Mouse (Mus musculus) bone marrow, adult 2 months (tissue): Measurements from ENCODE around the gene Extl2. TPM values are rescaled to one million over a fixed set of nuclear protein-coding genes. Genes with fewer than 3 reads are reported as not detected.
A peak's percentile ranks its signal among the peaks of the same experiment; 100 is the strongest.

Experiments
- H3K27ac ChIP-seq: fragments of 200-500 bp; 2 replicates; pipeline ENCODE4 v1.5.1; 2012; ENCODE audit warnings: low read depth, mild to moderate bottlenecking, control low read depth, inconsistent platforms, low read length; ENCODE audit not compliant: control insufficient read depth, poor library complexity, insufficient read depth
- H3K4me1 ChIP-seq: fragments of 200-500 bp; 2 replicates; pipeline ENCODE4 v1.6.1; 2011; ENCODE audit warnings: low read length; ENCODE audit not compliant: control insufficient read depth, insufficient read depth
- H3K4me3 ChIP-seq: fragments of 200-500 bp; replicated peaks from 2 replicates; pipeline ENCODE3; 2011; ENCODE audit warnings: mild to moderate bottlenecking, low read depth, low read length, control low read depth; ENCODE audit not compliant: control insufficient read depth
- CTCF ChIP-seq: fragments of 200-500 bp; IDR thresholded peaks from 2 replicates; pipeline ENCODE4 v1.5.1; 2011; ENCODE audit warnings: low read length, control low read depth; ENCODE audit not compliant: control insufficient read depth, insufficient read depth
- POLR2A ChIP-seq: fragments of 200-500 bp; IDR thresholded peaks from 2 replicates; pipeline ENCODE4 v1.6.1; 2011; ENCODE audit warnings: low read depth, mild to moderate bottlenecking, control low read depth, low read length, borderline replicate concordance; ENCODE audit not compliant: control insufficient read depth
- WGBS: fragments of 180-500 bp; shearing (Covaris S2); methylation state at CpG from one replicate; pipeline ENCODE4 v1.1.7; 2018; 5-methylcytosine and 5-hydroxymethylcytosine counted together
- polyA plus RNA-seq: library from polyadenylated mRNA; stranded (reverse); fragments of >200 nt; gene quantifications from 2 replicates; pipeline ENCODE4 v1.2.4, GENCODE M21; 2011; ENCODE audit warnings: low replicate concordance; ENCODE audit not compliant: missing spikeins, insufficient read depth, insufficient read length

Extl2 gene
- polyA plus RNA-seq, 1 experiment = 1.8 TPM

DNA sequence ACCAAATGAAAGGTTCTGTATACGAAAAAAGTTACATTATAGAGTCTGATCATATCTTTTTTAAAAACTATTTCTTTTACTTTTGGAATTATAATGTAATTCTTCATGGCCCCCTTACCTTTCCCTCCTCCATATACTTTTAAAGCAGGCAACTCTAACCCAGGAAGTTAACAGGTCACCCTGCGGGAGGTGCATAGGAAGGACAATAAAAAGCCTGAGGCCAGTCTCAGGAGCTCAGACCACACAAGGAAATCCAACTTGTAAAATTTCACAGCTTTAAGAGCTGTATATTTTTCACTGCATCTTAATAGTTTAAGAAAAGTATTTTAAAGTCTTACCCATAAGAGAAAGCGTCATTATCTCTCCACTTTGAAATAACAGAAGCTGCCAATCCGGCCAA, 14.7 kb upstream of the Extl2 start:
- H3K27ac ChIP-seq = no peak overlapping the region
- TF ChIP-seq POLR2A = no peak
- TF ChIP-seq CTCF = no peak
- no peaks in the 10 kb centered on the region; the same call in 1 of the 2 replicates for H3K4me1 ChIP-seq
- no peak overlapping the region for H3K4me3 ChIP-seq
- WGBS = 64% methylated on average over 4 of the region's 4 CpGs

DNA sequence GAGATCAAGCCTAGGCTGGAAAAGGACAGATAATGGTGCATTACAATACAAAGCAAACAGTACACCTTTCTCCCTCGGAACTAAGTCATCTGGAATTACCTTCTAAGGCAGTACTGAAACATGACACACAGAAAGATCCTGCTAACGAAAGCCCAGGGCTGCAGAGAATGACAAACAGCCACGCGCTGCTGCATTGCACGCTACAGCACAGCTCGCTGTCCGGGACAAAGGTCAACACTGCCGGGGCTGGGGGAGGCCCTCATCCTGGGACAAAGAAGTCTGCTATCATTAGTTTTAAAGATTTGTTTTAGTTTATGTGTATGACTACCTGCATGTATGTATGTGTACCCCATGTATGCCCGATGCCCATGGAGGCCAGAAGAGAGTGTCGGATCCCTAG, 14.2 kb upstream of the Extl2 start:
- Histone ChIP-seq H3K27ac (no peak overlapping the region), H3K4me3 (no peak overlapping the region), H3K4me1 (no peaks in the 10 kb centered on the region; the same call in 1 of the 2 replicates)
- no peak for TF ChIP-seq POLR2A
- TF ChIP-seq CTCF = no peak
- WGBS = 94% methylated on average over 10 of the region's 10 CpGs

DNA sequence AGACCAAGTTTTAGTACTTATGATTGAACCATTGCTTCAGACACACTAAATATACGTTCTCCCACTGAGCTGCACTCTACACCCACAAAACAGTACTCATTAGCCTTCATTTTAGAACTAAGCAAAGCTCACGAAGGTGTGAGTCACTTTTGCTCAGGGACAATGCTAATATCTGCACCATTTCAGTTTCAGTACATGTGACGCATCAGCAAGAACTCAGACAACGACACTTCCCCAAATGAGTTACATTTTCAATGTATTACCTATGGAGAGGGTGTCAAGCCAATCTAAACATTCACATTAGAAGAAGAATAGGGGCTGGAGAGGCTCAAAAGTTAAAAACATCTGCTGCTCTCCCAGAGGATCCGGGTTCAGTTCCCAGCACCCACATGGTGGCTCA, 10.3 kb upstream of the Extl2 start:
- WGBS = 77% methylated on average over 5 of the region's 5 CpGs
- no peak overlapping the region for H3K27ac ChIP-seq
- TF ChIP-seq POLR2A (no peak), CTCF (no peak)

DNA sequence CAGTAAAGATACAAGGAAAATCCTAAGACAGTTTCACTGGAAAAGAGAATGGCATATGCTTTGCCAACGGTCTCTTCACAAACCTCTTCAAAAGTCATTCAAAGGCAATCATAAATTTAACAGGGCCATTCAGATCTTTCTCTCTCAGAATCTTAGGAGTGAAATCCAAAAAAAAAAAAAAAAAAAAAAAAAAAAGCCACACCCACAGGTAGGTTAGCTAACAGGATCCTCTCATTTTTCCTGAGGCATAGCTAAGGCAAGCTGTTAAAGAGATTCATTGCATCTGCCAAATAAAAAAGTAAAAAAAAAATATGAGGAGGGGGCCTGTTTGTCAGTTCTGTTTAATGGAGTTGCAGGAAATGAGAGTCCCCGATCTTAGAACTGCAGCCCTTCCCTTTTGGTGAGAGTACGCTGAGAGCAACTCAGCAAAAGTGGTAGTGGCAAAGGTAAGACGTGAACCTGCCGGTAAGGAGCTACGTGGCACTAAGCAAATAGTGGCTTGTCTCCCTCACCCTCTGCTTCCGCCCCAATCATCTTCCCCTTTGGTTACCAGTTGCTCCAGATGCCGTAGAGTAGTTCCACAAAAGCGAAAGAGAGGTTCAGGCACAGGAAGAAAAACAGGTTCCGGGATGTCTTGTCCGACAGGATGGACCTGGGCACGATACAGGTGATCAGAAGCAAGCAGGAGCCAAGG, 831 bp upstream of the Extl2 start:
- no peaks in the 10 kb centered on the region; the same call in 1 of the 2 replicates for H3K4me1 ChIP-seq
- peak overlapping the region; percentile 82 for H3K4me3 ChIP-seq
- WGBS = 4% methylated on average over 12 of the region's 12 CpGs

More for the DNA sequence above, 10.3 kb upstream of the Extl2 start:
- Histone ChIP-seq H3K4me3 (no peak overlapping the region), H3K4me1 (no peaks in the 10 kb centered on the region; the same call in 1 of the 2 replicates)

DNA sequence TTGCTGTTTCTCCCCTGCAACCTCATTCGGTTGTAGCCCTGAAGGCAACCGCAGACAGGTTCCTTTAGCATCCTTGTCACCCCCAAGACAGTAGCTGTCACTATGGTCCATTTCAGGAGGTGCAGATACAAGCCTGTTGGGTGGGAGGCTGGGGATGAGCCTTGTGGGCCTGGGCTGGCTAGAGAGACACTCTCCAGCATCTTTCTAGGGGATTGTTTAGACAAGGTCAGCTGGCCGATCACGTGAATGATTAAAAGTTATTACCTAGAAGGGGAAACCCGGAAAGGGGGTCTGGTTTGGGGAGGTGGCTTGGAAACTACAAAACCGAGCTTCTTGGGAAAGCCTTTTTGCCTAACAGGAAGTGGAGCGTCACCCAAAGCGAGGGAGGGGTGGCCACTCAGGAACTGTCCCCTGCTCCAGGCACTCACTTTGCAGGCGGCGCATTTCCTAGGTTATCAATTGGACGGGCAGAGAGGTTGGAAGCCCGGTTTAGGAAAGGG, 729 bp downstream of the Extl2 start:
- under 1% methylated on average over 12 of the region's 12 CpGs for WGBS
- H3K4me3 ChIP-seq = peak overlapping the region; percentile 82
- TF ChIP-seq POLR2A = no peak
- no peak for TF ChIP-seq CTCF
- no peaks in the 10 kb centered on the region; the same call in 1 of the 2 replicates for H3K4me1 ChIP-seq
- peak overlapping the region; percentile 82 for H3K27ac ChIP-seq

More for the DNA sequence above, 831 bp upstream of the Extl2 start:
- H3K27ac ChIP-seq = peak overlapping the region; percentile 48
- TF ChIP-seq CTCF = no peak
- no peak for TF ChIP-seq POLR2A

DNA sequence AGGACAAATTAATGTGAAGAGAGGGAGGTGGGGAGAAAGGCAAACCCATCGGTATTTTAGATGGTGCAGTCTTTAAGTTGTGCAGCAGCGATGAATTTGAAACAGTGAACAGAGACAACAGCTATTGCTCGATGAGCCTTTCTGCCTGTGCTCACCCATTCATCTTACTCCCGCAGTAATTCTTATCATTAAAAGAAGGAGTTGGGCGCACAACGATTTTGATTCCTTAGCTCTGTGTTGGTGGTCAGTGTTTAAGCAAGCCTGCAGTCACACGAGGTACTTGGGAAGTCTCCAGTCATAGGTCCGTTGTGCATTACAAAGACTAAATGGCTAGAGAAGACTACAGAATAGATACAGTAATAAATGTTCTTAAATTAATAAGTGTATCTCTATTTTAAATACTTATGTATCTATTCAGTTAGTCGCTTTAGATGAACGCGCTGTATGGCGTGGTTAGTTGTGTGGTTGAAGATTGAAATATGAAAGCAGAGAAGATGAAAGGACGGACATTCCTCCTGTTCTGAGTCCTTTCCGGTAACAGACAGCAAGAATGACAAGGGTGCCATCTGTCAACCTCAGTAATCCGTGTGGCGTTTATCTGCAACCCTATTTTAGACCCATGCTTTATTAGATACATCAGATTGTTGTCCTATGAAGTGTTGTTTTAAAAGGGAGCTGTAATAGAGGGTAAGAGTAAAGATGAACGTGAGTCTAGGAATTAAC, 2.5 kb downstream of the Extl2 start:
- Histone ChIP-seq H3K4me3 (no peak overlapping the region), H3K4me1 (no peaks in the 10 kb centered on the region; the same call in 1 of the 2 replicates), H3K27ac (no peak overlapping the region)
- 86% methylated on average over 17 of the region's 17 CpGs for WGBS
- TF ChIP-seq CTCF = no peak

DNA sequence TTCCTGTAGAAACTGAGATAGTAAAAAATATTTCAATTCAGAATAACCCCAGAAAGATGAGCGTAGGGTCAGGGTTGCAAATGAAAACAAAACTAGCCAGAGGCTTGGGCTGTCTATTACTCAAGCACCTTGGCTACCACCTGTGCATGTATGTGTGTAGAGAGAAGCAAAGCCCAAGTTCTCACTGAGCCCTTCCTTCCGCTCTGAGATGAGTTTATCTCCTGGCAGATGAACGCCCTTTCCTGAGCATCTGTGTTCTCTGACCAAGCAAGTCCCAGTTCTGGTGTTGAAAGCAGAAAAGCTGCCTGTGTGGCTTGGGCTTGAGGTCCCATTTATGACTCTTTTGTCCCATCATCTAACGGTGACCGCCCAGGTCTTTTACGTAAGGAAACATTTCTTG, 7.6 kb downstream of the Extl2 start:
- no peak for TF ChIP-seq POLR2A
- no peak overlapping the region for H3K27ac ChIP-seq
- no peaks in the 10 kb centered on the region for H3K4me1 ChIP-seq
- WGBS = 86% methylated on average over 6 of the region's 6 CpGs
- H3K4me3 ChIP-seq = no peak overlapping the region

DNA sequence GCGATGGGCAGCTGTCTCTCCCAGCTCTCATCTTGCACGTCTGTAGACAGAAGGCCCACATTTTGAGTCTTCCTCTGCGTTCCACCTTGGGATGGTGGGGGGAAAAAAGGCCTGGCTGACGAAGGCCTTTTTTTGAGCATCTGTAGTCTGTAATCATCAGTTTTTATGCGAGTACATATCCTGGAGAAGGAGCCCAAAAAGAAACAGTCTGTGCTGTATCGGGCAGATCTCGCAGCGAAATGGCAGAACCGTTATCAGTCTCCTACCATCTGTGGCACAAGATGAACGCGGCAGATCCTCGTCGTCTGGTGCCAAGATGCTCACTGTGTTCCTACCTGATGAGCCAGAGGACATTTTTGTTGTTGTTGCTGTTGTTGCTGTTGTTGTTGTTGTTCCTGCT, 8.9 kb downstream of the Extl2 start:
- Histone ChIP-seq H3K4me3 (no peak overlapping the region), H3K4me1 (no peaks in the 10 kb centered on the region), H3K27ac (no peak overlapping the region)
- TF ChIP-seq CTCF (no peak), POLR2A (no peak)
- 77% methylated on average over 13 of the region's 13 CpGs for WGBS

DNA sequence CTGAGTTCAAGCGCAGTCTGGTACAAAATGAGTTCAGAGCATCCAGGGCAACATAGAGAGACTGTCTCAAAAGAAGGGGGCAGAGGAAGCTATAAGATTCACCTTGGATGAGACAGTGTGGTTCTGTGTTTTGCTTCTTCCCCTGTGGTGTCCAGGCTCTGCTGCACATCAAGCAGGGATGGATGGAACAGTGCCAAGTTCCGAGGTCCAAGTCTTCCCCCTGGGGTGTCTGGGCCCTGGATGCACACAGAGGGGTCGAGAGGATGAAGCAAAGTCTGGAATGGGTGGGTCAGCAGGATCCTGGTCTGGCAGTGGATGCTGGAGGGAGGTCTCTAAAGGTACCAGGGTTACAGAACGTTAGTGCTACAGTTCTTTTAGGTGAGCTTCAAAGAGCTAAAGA, 11.3 kb downstream of the Extl2 start:
- WGBS = 75% methylated on average over 4 of the region's 4 CpGs
- no peak overlapping the region for H3K27ac ChIP-seq
- no peak for TF ChIP-seq CTCF

More for the DNA sequence above, 11.3 kb downstream of the Extl2 start:
- no peaks in the 10 kb centered on the region for H3K4me1 ChIP-seq
- no peak overlapping the region for H3K4me3 ChIP-seq
